Mouse (Mus musculus) heart, postnatal 0 days (tissue): ENCODE measurements at regions not wholly inside any gene's neighbourhood (a gene's known extent, or its start where the extent isn't known, plus 50 kb on each side); places are given as distances from the start of the nearest gene placed in this dataset.

Source experiments
- ATAC-seq: fragments of 200-750 bp; cut with Nextera tagmentation; 2 replicates; pipeline ENCODE4 v1.8.0; 2017; ENCODE audit warnings: low read depth, moderate number of reproducible peaks, moderate library complexity; ENCODE audit not compliant: insufficient read depth
- DNase-seq: peaks from one replicate; pipeline ENCODE4 v3.0.0-alpha.2; 2016; ENCODE audit warnings: low spot score
- H3K27ac ChIP-seq: fragments of 300-500 bp; sonication (generic); 2 replicates; pipeline ENCODE4 v1.5.1; 2014; ENCODE audit warnings: low read depth, mild to moderate bottlenecking
- H3K27me3 ChIP-seq: fragments of 300-500 bp; sonication (generic); 2 replicates; pipeline ENCODE4 v1.6.1; 2014; ENCODE audit warnings: low read length, mixed read lengths; ENCODE audit not compliant: control insufficient read depth, insufficient read depth
- H3K36me3 ChIP-seq: fragments of 300-500 bp; sonication (generic); replicated peaks from 2 replicates; pipeline ENCODE4 v1.6.1; 2014; ENCODE audit warnings: low read length, mixed read lengths; ENCODE audit not compliant: control insufficient read depth, insufficient read depth
- H3K4me1 ChIP-seq: fragments of 300-500 bp; sonication (generic); 2 replicates; pipeline ENCODE4 v1.6.1; 2014; ENCODE audit warnings: antibody characterized with exemption; ENCODE audit not compliant: control insufficient read depth, insufficient read depth
- H3K4me2 ChIP-seq: fragments of 300-500 bp; sonication (generic); 2 replicates; pipeline ENCODE4 v1.6.1; 2014; ENCODE audit warnings: low read depth, mild to moderate bottlenecking, low read length, moderate library complexity
- H3K4me3 ChIP-seq: fragments of 300-500 bp; sonication (generic); 2 replicates; pipeline ENCODE4 v1.5.1; 2014; ENCODE audit warnings: low read depth, low read length
- H3K9ac ChIP-seq: fragments of 300-500 bp; sonication (generic); replicated peaks from 2 replicates; pipeline ENCODE4 v1.6.1; 2014; ENCODE audit warnings: low read depth, low read length, mixed read lengths
- H3K9me3 ChIP-seq: fragments of 300-500 bp; sonication (generic); replicated peaks from 2 replicates; pipeline ENCODE4 v1.6.1; 2016; ENCODE audit warnings: low read length; ENCODE audit not compliant: control insufficient read depth
- CTCF ChIP-seq: IDR thresholded peaks from 2 replicates; pipeline ENCODE4 v1.5.1; 2016; ENCODE audit warnings: antibody characterized with exemption, control low read depth, low read depth
- EP300 ChIP-seq: IDR thresholded peaks from 2 replicates; pipeline ENCODE4 v1.6.1; 2016; ENCODE audit warnings: antibody characterized with exemption, low read depth
- WGBS: fragments of 180-500 bp; shearing (Covaris S2); extraction: QIAGEN DNeasy Blood & Tissue Kit; methylation state at CpG from one replicate; pipeline ENCODE4 v1.1.7; 2014; 5-methylcytosine and 5-hydroxymethylcytosine counted together

- Histone ChIP-seq H3K27ac (no peak overlapping the region), H3K4me1 (no peaks in the 10 kb centered on the region), H3K27me3 (no peaks in the 10 kb centered on the region), H3K4me3 (no peak overlapping the region), H3K36me3 (no peaks in the 10 kb centered on the region), H3K9me3 (no peaks in the 10 kb centered on the region), H3K4me2 (no peak overlapping the region), H3K9ac (no peak overlapping the region)
- TF ChIP-seq CTCF (no peak), EP300 (no peak)
- 66% methylated on average over 6 of the region's 6 CpGs for WGBS
- DNase-seq (no peak), ATAC-seq (no peak)
Measured at GRCm38 (mm10) chr10:50169116-50169515, 380.6 kb upstream of the Grik2 start.

GRCm38 (mm10) chr10:50138351-50138750 is 349.8 kb upstream of the Grik2 start:
- no peak overlapping the region for H3K27ac ChIP-seq
- H3K27me3 ChIP-seq, result no peaks in the 10 kb centered on the region
- no peak for ATAC-seq
- H3K4me2 ChIP-seq, result no peak overlapping the region
- no peaks in the 10 kb centered on the region for H3K36me3 ChIP-seq
- WGBS, result 67% methylated on average over 1 of the region's 1 CpGs
- no peak for TF ChIP-seq CTCF
- TF ChIP-seq EP300, result no peak
- DNase-seq, result no peak
- no peak overlapping the region for H3K4me3 ChIP-seq
- no peak overlapping the region for H3K9ac ChIP-seq
- no peaks in the 10 kb centered on the region for H3K9me3 ChIP-seq
- no peaks in the 10 kb centered on the region for H3K4me1 ChIP-seq

GRCm38 (mm10) chr10:50137783-50138182 is 349.2 kb upstream of the Grik2 start:
- no peak overlapping the region for H3K4me3 ChIP-seq
- no peaks in the 10 kb centered on the region for H3K27me3 ChIP-seq
- no peak overlapping the region for H3K9ac ChIP-seq
- ATAC-seq, result no peak
- DNase-seq, result no peak
- no peaks in the 10 kb centered on the region for H3K9me3 ChIP-seq
- H3K4me2 ChIP-seq, result no peak overlapping the region
- no peaks in the 10 kb centered on the region for H3K36me3 ChIP-seq
- no peaks in the 10 kb centered on the region for H3K4me1 ChIP-seq
- WGBS, result 66% methylated on average over 7 of the region's 7 CpGs
- no peak overlapping the region for H3K27ac ChIP-seq
- TF ChIP-seq CTCF, result no peak
- no peak for TF ChIP-seq EP300

GRCm38 (mm10) chr10:50136165-50136564 is 347.6 kb upstream of the Grik2 start:
- H3K27me3 ChIP-seq, result no peaks in the 10 kb centered on the region
- no peak for TF ChIP-seq EP300
- TF ChIP-seq CTCF, result no peak
- H3K9me3 ChIP-seq, result no peaks in the 10 kb centered on the region
- no peak overlapping the region for H3K4me3 ChIP-seq
- H3K36me3 ChIP-seq, result no peaks in the 10 kb centered on the region
- H3K27ac ChIP-seq, result no peak overlapping the region
- ATAC-seq, result no peak
- DNase-seq, result no peak
- H3K9ac ChIP-seq, result no peak overlapping the region
- 76% methylated on average over 1 of the region's 1 CpGs for WGBS
- H3K4me1 ChIP-seq, result no peaks in the 10 kb centered on the region
- no peak overlapping the region for H3K4me2 ChIP-seq

GRCm38 (mm10) chr10:50135499-50135898 is 346.9 kb upstream of the Grik2 start:
- H3K36me3 ChIP-seq, result no peaks in the 10 kb centered on the region
- WGBS, result 33% methylated on average over 1 of the region's 1 CpGs
- no peaks in the 10 kb centered on the region for H3K4me1 ChIP-seq
- TF ChIP-seq CTCF, result no peak
- no peak for TF ChIP-seq EP300
- DNase-seq (no peak), ATAC-seq (no peak)
- no peaks in the 10 kb centered on the region for H3K9me3 ChIP-seq
- no peak overlapping the region for H3K4me2 ChIP-seq
- H3K9ac ChIP-seq, result no peak overlapping the region
- no peak overlapping the region for H3K27ac ChIP-seq
- H3K4me3 ChIP-seq, result no peak overlapping the region
- H3K27me3 ChIP-seq, result no peaks in the 10 kb centered on the region
